Mouse (Mus musculus) liver, embryonic 11.5 days (tissue): ENCODE data around the gene Dock3. TPM values are rescaled to one million over a fixed set of nuclear protein-coding genes. Genes with fewer than 3 reads are reported as not detected.

Experiments used
- ATAC-seq: fragments of 200-750 bp; cut with Nextera tagmentation; replicated peaks from 2 replicates; pipeline ENCODE4 v1.8.0; 2017; ENCODE audit warnings: moderate number of reproducible peaks, mild to moderate bottlenecking, moderate TSS enrichment, moderate library complexity; ENCODE audit not compliant: low FRiP score
- DNase-seq: peaks from one replicate; pipeline ENCODE4 v3.0.0-alpha.2; 2017; ENCODE audit warnings: low spot score
- H3K27ac ChIP-seq: fragments of 300-500 bp; sonication (generic); 2 replicates; pipeline ENCODE4 v1.5.1; 2014; ENCODE audit warnings: mild to moderate bottlenecking, low read depth, low read length, control low read depth
- H3K27me3 ChIP-seq: fragments of 300-500 bp; sonication (generic); replicated peaks from 2 replicates; pipeline ENCODE4 v1.6.1; 2014; ENCODE audit warnings: low read length, mixed read lengths; ENCODE audit not compliant: control insufficient read depth, insufficient read depth
- H3K36me3 ChIP-seq: fragments of 300-500 bp; sonication (generic); 2 replicates; pipeline ENCODE4 v1.6.1; 2014; ENCODE audit warnings: mild to moderate bottlenecking, low read length, moderate library complexity, mixed read lengths; ENCODE audit not compliant: control insufficient read depth, insufficient read depth
- H3K4me1 ChIP-seq: fragments of 300-500 bp; sonication (generic); replicated peaks from 2 replicates; pipeline ENCODE4 v1.6.1; 2014; ENCODE audit warnings: low read length, mixed read lengths; ENCODE audit not compliant: control insufficient read depth, insufficient read depth
- H3K4me2 ChIP-seq: fragments of 300-500 bp; sonication (generic); 2 replicates; pipeline ENCODE4 v1.6.1; 2014; ENCODE audit warnings: mild to moderate bottlenecking, control low read depth, moderate library complexity
- H3K4me3 ChIP-seq: fragments of 300-500 bp; sonication (generic); 2 replicates; pipeline ENCODE4 v1.5.1; 2014; ENCODE audit warnings: low read depth, low read length, control low read depth
- H3K9ac ChIP-seq: fragments of 300-500 bp; sonication (generic); 2 replicates; pipeline ENCODE4 v1.6.1; 2014; ENCODE audit warnings: low read depth, low read length, control low read depth
- H3K9me3 ChIP-seq: fragments of 300-500 bp; sonication (generic); 2 replicates; pipeline ENCODE4 v1.6.1; 2016; ENCODE audit warnings: low read length, inconsistent platforms, mixed read lengths; ENCODE audit not compliant: control insufficient read depth
- WGBS: fragments of 180-500 bp; shearing (Covaris S2); extraction: QIAGEN DNeasy Blood & Tissue Kit; methylation state at CpG from one replicate; pipeline ENCODE4 v1.1.7; 2014; 5-methylcytosine and 5-hydroxymethylcytosine counted together
- polyA plus RNA-seq: library from polyadenylated mRNA; unstranded; fragments of >200 nt; fragmentation: Nextera tagmentation; extraction: Ambion mirVana; gene quantifications from 2 replicates; pipeline ENCODE4 v1.2.1, GENCODE M21; 2014

The Dock3 gene
- polyA plus RNA-seq, 1 experiment from 2014 or later, result 0.41 TPM

- H3K9me3 ChIP-seq, result no peaks in the 10 kb centered on the region
- no peaks in the 10 kb centered on the region for H3K36me3 ChIP-seq
- no peaks in the 10 kb centered on the region for H3K27me3 ChIP-seq
- WGBS, result 68% methylated on average over 6 of the region's 6 CpGs
- DNase-seq, result no peak
- no peak overlapping the region for H3K27ac ChIP-seq
- ATAC-seq, result no peak
- H3K9ac ChIP-seq, result no peak overlapping the region
- H3K4me3 ChIP-seq, result no peak overlapping the region
- no peak overlapping the region for H3K4me2 ChIP-seq
- H3K4me1 ChIP-seq, result no peaks in the 10 kb centered on the region
Observed at GRCm38 (mm10) chr9:107261792-107262191, 30.1 kb upstream of the Dock3 start.

- 48% methylated on average over 8 of the region's 8 CpGs for WGBS
- Histone ChIP-seq H3K4me2 (no peak overlapping the region), H3K4me3 (no peak overlapping the region), H3K36me3 (no peaks in the 10 kb centered on the region), H3K9me3 (no peaks in the 10 kb centered on the region), H3K9ac (no peak overlapping the region), H3K27me3 (no peaks in the 10 kb centered on the region), H3K27ac (no peak overlapping the region), H3K4me1 (no peaks in the 10 kb centered on the region)
- DNase-seq (no peak), ATAC-seq (no peak)
Observed at GRCm38 (mm10) chr9:107260836-107261235, 29.1 kb upstream of the Dock3 start.

GRCm38 (mm10) chr9:107260429-107260828 lies 28.7 kb upstream of the Dock3 start:
- ATAC-seq (no peak), DNase-seq (no peak)
- no peak overlapping the region for H3K9ac ChIP-seq
- no peaks in the 10 kb centered on the region for H3K27me3 ChIP-seq
- no peak overlapping the region for H3K4me3 ChIP-seq
- no peaks in the 10 kb centered on the region for H3K9me3 ChIP-seq
- no peak overlapping the region for H3K4me2 ChIP-seq
- 70% methylated on average over 2 of the region's 2 CpGs for WGBS
- no peaks in the 10 kb centered on the region for H3K4me1 ChIP-seq
- H3K36me3 ChIP-seq, result no peaks in the 10 kb centered on the region
- no peak overlapping the region for H3K27ac ChIP-seq

GRCm38 (mm10) chr9:107259571-107259970 lies 27.9 kb upstream of the Dock3 start:
- no peak for DNase-seq
- H3K27ac ChIP-seq, result no peak overlapping the region
- WGBS, result 68% methylated on average over 6 of the region's 6 CpGs
- H3K27me3 ChIP-seq, result no peaks in the 10 kb centered on the region
- H3K4me2 ChIP-seq, result no peak overlapping the region
- no peak for ATAC-seq
- no peaks in the 10 kb centered on the region for H3K36me3 ChIP-seq
- no peak overlapping the region for H3K4me3 ChIP-seq
- no peaks in the 10 kb centered on the region for H3K4me1 ChIP-seq
- H3K9ac ChIP-seq, result no peak overlapping the region
- no peaks in the 10 kb centered on the region for H3K9me3 ChIP-seq

GRCm38 (mm10) chr9:107255596-107255995 lies 23.9 kb upstream of the Dock3 start:
- Histone ChIP-seq H3K36me3 (no peaks in the 10 kb centered on the region), H3K9ac (no peak overlapping the region), H3K4me3 (no peak overlapping the region), H3K27me3 (no peaks in the 10 kb centered on the region), H3K4me2 (no peak overlapping the region), H3K27ac (no peak overlapping the region), H3K4me1 (no peaks in the 10 kb centered on the region), H3K9me3 (no peaks in the 10 kb centered on the region)
- DNase-seq (no peak), ATAC-seq (no peak)
- 67% methylated on average over 3 of the region's 3 CpGs for WGBS

GRCm38 (mm10) chr9:107254925-107255324 lies 23.2 kb upstream of the Dock3 start:
- Histone ChIP-seq H3K4me2 (no peak overlapping the region), H3K9ac (no peak overlapping the region), H3K27me3 (no peaks in the 10 kb centered on the region), H3K36me3 (no peaks in the 10 kb centered on the region), H3K4me1 (no peaks in the 10 kb centered on the region), H3K27ac (no peak overlapping the region), H3K4me3 (no peak overlapping the region), H3K9me3 (no peaks in the 10 kb centered on the region)
- ATAC-seq, result no peak; the same call in 1 of the 2 replicates
- no peak for DNase-seq
- WGBS, result 88% methylated on average over 3 of the region's 3 CpGs

- no peaks in the 10 kb centered on the region for H3K4me1 ChIP-seq
- no peak overlapping the region for H3K27ac ChIP-seq
- ATAC-seq (no peak), DNase-seq (no peak)
- WGBS, result 81% methylated on average over 12 of the region's 12 CpGs
- H3K9ac ChIP-seq, result no peak overlapping the region
- no peaks in the 10 kb centered on the region for H3K9me3 ChIP-seq
- no peak overlapping the region for H3K4me3 ChIP-seq
- no peaks in the 10 kb centered on the region for H3K27me3 ChIP-seq
- H3K36me3 ChIP-seq, result no peaks in the 10 kb centered on the region
- H3K4me2 ChIP-seq, result no peak overlapping the region
Observed at GRCm38 (mm10) chr9:107254476-107254875, 22.8 kb upstream of the Dock3 start.

GRCm38 (mm10) chr9:107252164-107252563 lies 20.5 kb upstream of the Dock3 start:
- 42% methylated on average over 5 of the region's 5 CpGs for WGBS
- DNase-seq, result no peak
- no peak overlapping the region for H3K4me2 ChIP-seq

GRCm38 (mm10) chr9:107250416-107251337 lies 19.0 kb upstream of the Dock3 start:
- ATAC-seq, result no peak
- 78% methylated on average over 14 of the region's 14 CpGs for WGBS
- H3K4me3 ChIP-seq, result no peak overlapping the region

More at GRCm38 (mm10) chr9:107252164-107252563, 20.5 kb upstream of the Dock3 start:
- no peak overlapping the region for H3K4me3 ChIP-seq
- no peaks in the 10 kb centered on the region for H3K27me3 ChIP-seq
- H3K4me1 ChIP-seq, result no peaks in the 10 kb centered on the region
- H3K9ac ChIP-seq, result no peak overlapping the region
- H3K9me3 ChIP-seq, result no peaks in the 10 kb centered on the region
- no peak for ATAC-seq
- no peaks in the 10 kb centered on the region for H3K36me3 ChIP-seq
- no peak overlapping the region for H3K27ac ChIP-seq

More at GRCm38 (mm10) chr9:107250416-107251337, 19.0 kb upstream of the Dock3 start:
- Histone ChIP-seq H3K4me1 (no peaks in the 10 kb centered on the region), H3K27me3 (no peaks in the 10 kb centered on the region), H3K27ac (no peak overlapping the region), H3K4me2 (no peak overlapping the region), H3K9me3 (no peaks in the 10 kb centered on the region), H3K9ac (no peak overlapping the region), H3K36me3 (no peaks in the 10 kb centered on the region)
- no peak for DNase-seq
